In genomic region chr5:106205724-106206123, GRCm38 (mm10) we compare ENCODE assay signal across 16 mouse cellular contexts.
DNase-seq lines count a peak whose midpoint lies in the region; ATAC-seq and TF ChIP-seq lines count a peak whose summit lies in the region.
"Had no signal": no experiment of that assay in that cellular context is flagged by ENCODE, and none has a peak within 500 bp of the region (broad histone marks: within the 10 kb centered on the region; RNA-seq: fewer than 3 reads in every experiment).

No protein-coding gene starts in this region.

- peak overlapping the region; percentile 54 for H3K27ac ChIP-seq in hindbrain, embryonic 10.5 days
- no peak overlapping the region for H3K27ac ChIP-seq in hindbrain, postnatal 0 days
- no peak overlapping the region for H3K27ac ChIP-seq in forebrain, postnatal 0 days (ENCODE audit: low read depth, low read length)
- peak overlapping the region; percentile 22; the same call in 1 of the 2 replicates for H3K27ac ChIP-seq in midbrain, embryonic 13.5 days
- H3K27ac ChIP-seq in heart, embryonic 12.5 days (ENCODE audit: poor library complexity, severe bottlenecking), result no peak overlapping the region
- H3K27ac ChIP-seq: liver, embryonic 14.5 days had no signal

- no peaks in the 10 kb centered on the region for H3K27me3 ChIP-seq in hindbrain, embryonic 10.5 days (ENCODE audit: insufficient read depth, poor library complexity, severe bottlenecking)
- no peaks in the 10 kb centered on the region for H3K27me3 ChIP-seq in hindbrain, postnatal 0 days (ENCODE audit: insufficient read depth, low read length)
- no peaks in the 10 kb centered on the region for H3K27me3 ChIP-seq in forebrain, postnatal 0 days (ENCODE audit: insufficient read depth, low read length)
- H3K27me3 ChIP-seq in midbrain, embryonic 13.5 days, result no peaks in the 10 kb centered on the region
- peaks cover 5% of the 10 kb centered on the region; the same call in 1 of the 2 replicates for H3K27me3 ChIP-seq in heart, embryonic 12.5 days (replicated peaks)

- ATAC-seq in hindbrain, postnatal 0 days, result no peak
- no peak for ATAC-seq in forebrain, postnatal 0 days
- peak; percentile 32; the same call in 1 of the 2 replicates for ATAC-seq in midbrain, embryonic 13.5 days
- no peak for ATAC-seq in heart, embryonic 12.5 days (ENCODE audit: insufficient number of reproducible peaks, low FRiP score)
- ATAC-seq: activated CD4-positive, CD25-positive, alpha-beta regulatory T cell, adult 4 months had no signal

- H3K36me3 ChIP-seq in hindbrain, embryonic 10.5 days, result no peaks in the 10 kb centered on the region
- H3K36me3 ChIP-seq in hindbrain, postnatal 0 days (ENCODE audit: insufficient read depth, low read length), result no peaks in the 10 kb centered on the region
- H3K36me3 ChIP-seq in forebrain, postnatal 0 days (ENCODE audit: insufficient read depth), result no peaks in the 10 kb centered on the region
- no peaks in the 10 kb centered on the region for H3K36me3 ChIP-seq in midbrain, embryonic 13.5 days
- H3K36me3 ChIP-seq in heart, embryonic 12.5 days, result no peaks in the 10 kb centered on the region

- no peak for TF ChIP-seq CTCF in hindbrain, postnatal 0 days (IDR thresholded peaks at IDR 0.05; ENCODE audit: low read depth)
- TF ChIP-seq CTCF in forebrain, postnatal 0 days (IDR thresholded peaks at IDR 0.05; ENCODE audit: low read depth), result no peak

- DNase-seq in hindbrain, embryonic 10.5 days (ENCODE audit: low spot score), result peak; percentile 20
- DNase-seq in hindbrain, postnatal 0 days (ENCODE audit: low spot score), result no peak
- peak; percentile 34 for DNase-seq in forebrain, postnatal 0 days
- DNase-seq in retina, postnatal 1 day, result peak; percentile 69
- no peak for DNase-seq in spleen, postnatal 10 days (ENCODE audit: low spot score in 2 of 2)
- DNase-seq in yolk sac, embryonic 10.5 days (ENCODE audit: low spot score), result no peak
- DNase-seq: cerebellum, postnatal 36 days; heart, postnatal 4 days; lung, postnatal 36 days; right cerebral cortex, adult 18-20 months; thymus, postnatal 14 days had no signal

- H3K4me3 ChIP-seq in hindbrain, embryonic 10.5 days, result peak overlapping the region; percentile 23; the same call in 1 of the 2 replicates
- no peak overlapping the region for H3K4me3 ChIP-seq in hindbrain, postnatal 0 days (ENCODE audit: low read length)
- no peak overlapping the region for H3K4me3 ChIP-seq in forebrain, postnatal 0 days (ENCODE audit: low read depth, low read length)
- no peak overlapping the region for H3K4me3 ChIP-seq in midbrain, embryonic 13.5 days (replicated peaks)
- no peak overlapping the region for H3K4me3 ChIP-seq in heart, embryonic 12.5 days
- H3K4me3 ChIP-seq: myocyte had no signal

- no peak overlapping the region for H3K4me2 ChIP-seq in hindbrain, postnatal 0 days (ENCODE audit: low read depth, low read length)
- H3K4me2 ChIP-seq in forebrain, postnatal 0 days (ENCODE audit: low read depth), result 0 out of 2 replicates have a peak overlapping the region, but pooled peaks have one; percentile 16
- peak overlapping the region; percentile 24 for H3K4me2 ChIP-seq in midbrain, embryonic 13.5 days (replicated peaks)
- no peak overlapping the region for H3K4me2 ChIP-seq in heart, embryonic 12.5 days

- H3K9me3 ChIP-seq in hindbrain, embryonic 10.5 days, result no peaks in the 10 kb centered on the region
- H3K9me3 ChIP-seq in hindbrain, postnatal 0 days (ENCODE audit: low read length), result no peaks in the 10 kb centered on the region
- H3K9me3 ChIP-seq in forebrain, postnatal 0 days (ENCODE audit: low read length), result no peaks in the 10 kb centered on the region
- H3K9me3 ChIP-seq in midbrain, embryonic 13.5 days, result no peaks in the 10 kb centered on the region
- H3K9me3 ChIP-seq in heart, embryonic 12.5 days (replicated peaks), result no peaks in the 10 kb centered on the region

- peaks cover 21% of the 10 kb centered on the region for H3K4me1 ChIP-seq in hindbrain, embryonic 10.5 days (replicated peaks)
- H3K4me1 ChIP-seq in hindbrain, postnatal 0 days (ENCODE audit: insufficient read depth, low read length), result no peaks in the 10 kb centered on the region
- H3K4me1 ChIP-seq in forebrain, postnatal 0 days (ENCODE audit: insufficient read depth), result no peaks in the 10 kb centered on the region
- peaks cover 31% of the 10 kb centered on the region for H3K4me1 ChIP-seq in midbrain, embryonic 13.5 days (replicated peaks)
- H3K4me1 ChIP-seq in heart, embryonic 12.5 days (replicated peaks), result no peaks in the 10 kb centered on the region

- 22% methylated on average over 6 of the region's 6 CpGs for WGBS in hindbrain, embryonic 10.5 days
- WGBS in hindbrain, postnatal 0 days, result 11% methylated on average over 6 of the region's 6 CpGs
- WGBS in forebrain, postnatal 0 days, result 6% methylated on average over 6 of the region's 6 CpGs
- 14% methylated on average over 6 of the region's 6 CpGs for WGBS in midbrain, embryonic 13.5 days
- WGBS in heart, embryonic 12.5 days, result 65% methylated on average over 6 of the region's 6 CpGs

- no peak overlapping the region for H3K9ac ChIP-seq in hindbrain, postnatal 0 days (replicated peaks; ENCODE audit: low read length)
- no peak overlapping the region for H3K9ac ChIP-seq in forebrain, postnatal 0 days
- peak overlapping the region; percentile 4; the same call in 1 of the 2 replicates for H3K9ac ChIP-seq in midbrain, embryonic 13.5 days (replicated peaks)
- no peak overlapping the region for H3K9ac ChIP-seq in heart, embryonic 12.5 days
- H3K9ac ChIP-seq: liver, embryonic 14.5 days had no signal

Comparison
In these comparisons a context has a peak if more than half of its experiments do, and no peak if none do; other contexts are left out.
1. DNase-seq: peak in hindbrain, embryonic 10.5 days (single experiment), forebrain, postnatal 0 days (single experiment) and retina, postnatal 1 day (single experiment); none in hindbrain, postnatal 0 days (single experiment), spleen, postnatal 10 days (0 of 2) and yolk sac, embryonic 10.5 days (single experiment).
2. H3K27ac ChIP-seq: peak in hindbrain, embryonic 10.5 days (single experiment) and midbrain, embryonic 13.5 days (single experiment); none in hindbrain, postnatal 0 days (single experiment), forebrain, postnatal 0 days (single experiment) and heart, embryonic 12.5 days (single experiment).
3. H3K4me2 ChIP-seq: peak in forebrain, postnatal 0 days (single experiment) and midbrain, embryonic 13.5 days (single experiment); none in hindbrain, postnatal 0 days (single experiment) and heart, embryonic 12.5 days (single experiment).